Mouse (Mus musculus): Measurements from ENCODE around the gene Aldh16a1. TPM values are rescaled to one million over a fixed set of nuclear protein-coding genes. Genes with fewer than 3 reads are reported as not detected.
A peak's percentile ranks its signal among the peaks of the same experiment; 100 is the strongest.
"Not testable (repeated sequence)": the region's sequence is repeated elsewhere in the genome, so short reads cannot be mapped to it uniquely, and the experiment has no call there.

The Aldh16a1 gene
- polyA plus RNA-seq, 2 experiments: 17.9 to 23.1 TPM

DNA sequence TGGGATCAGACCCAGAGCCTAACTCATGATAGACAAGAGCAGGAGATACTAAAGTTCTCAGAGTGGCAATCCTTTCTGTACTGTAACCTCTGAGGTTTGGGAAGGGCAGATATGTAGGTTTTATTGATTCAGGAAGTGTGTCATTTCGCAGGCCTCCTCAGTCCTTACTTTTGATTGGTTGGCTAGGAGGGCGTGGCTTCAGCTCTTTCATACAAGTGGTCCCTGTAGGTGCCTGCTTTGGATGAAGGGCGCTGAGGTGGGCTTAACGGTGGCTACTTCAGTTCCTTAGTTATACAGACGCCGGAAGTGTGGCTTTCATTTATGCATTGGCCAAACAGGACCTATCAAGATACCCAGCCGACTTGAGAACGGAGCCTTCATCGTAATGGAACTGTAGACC, 1.2 kb upstream of the Aldh16a1 start:
- Histone ChIP-seq H3K36me3 (replicated peaks; ENCODE audit: control insufficient read depth, insufficient read depth, low read depth) (no peaks in the 10 kb centered on the region), H3K4me3 (ENCODE audit: insufficient read depth in 1 of 2, low read depth in 2 of 2, low read length in 2 of 2) (no peak overlapping the region), H3K27ac (no peak overlapping the region), H3K9me3 (ENCODE audit: control insufficient read depth, low read length) (no peaks in the 10 kb centered on the region), H3K4me1 (replicated peaks; ENCODE audit: control insufficient read depth in 2 of 2, insufficient read depth in 2 of 2, low read length in 1 of 2) (peaks cover 8 to 10% of the 10 kb centered on the region in 2 experiments; a peak in 3 of 4 replicates), H3K9ac (replicated peaks) (no peak overlapping the region), H3K4me2 (ENCODE audit: low read depth) (no peak overlapping the region), H3K27me3 (ENCODE audit: control insufficient read depth, insufficient read depth, low read length) (no peaks in the 10 kb centered on the region)
- DNase-seq (ENCODE audit: low read depth in 3 of 3, low spot score in 3 of 3): no peak
- TF ChIP-seq CTCF (IDR thresholded peaks at IDR 0.05; ENCODE audit: low read depth): no peak
- no peak for TF ChIP-seq EP300 (IDR thresholded peaks at IDR 0.05; ENCODE audit: low read depth)
- ATAC-seq (ENCODE audit: insufficient read depth): no peak
- WGBS (ENCODE audit: insufficient replicate concordance): 76% methylated on average over 9 of the region's 9 CpGs

DNA sequence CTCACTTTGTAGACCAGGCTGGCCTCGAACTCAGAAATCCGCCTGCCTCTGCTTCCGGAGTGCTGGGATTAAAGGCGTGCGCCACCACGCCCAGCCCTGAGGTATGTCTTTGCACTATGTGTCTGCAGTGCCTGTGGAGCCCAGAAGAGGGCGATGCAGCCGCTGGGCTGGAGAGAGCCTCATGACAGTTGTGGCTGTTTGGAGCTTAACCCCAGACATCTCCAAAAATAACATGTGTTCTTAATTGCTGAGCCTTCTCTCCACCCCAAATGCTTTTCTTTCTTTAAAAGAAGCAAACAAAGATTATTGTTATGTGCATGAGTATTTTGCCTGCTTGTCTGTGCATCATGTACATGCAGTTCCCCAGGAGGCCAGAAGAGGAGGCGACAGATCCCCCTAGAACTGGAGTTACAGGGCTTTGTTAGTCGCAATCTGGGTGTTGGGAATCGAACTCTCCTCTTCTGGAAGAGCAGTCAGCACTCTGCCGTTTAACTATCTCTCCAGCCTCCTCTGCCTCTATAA, 670 bp upstream of the Aldh16a1 start:
- no peak overlapping the region for H3K9ac ChIP-seq (replicated peaks)
- 58% methylated on average over 12 of the region's 12 CpGs for WGBS (ENCODE audit: insufficient replicate concordance)
- ATAC-seq (ENCODE audit: insufficient read depth) (peak; percentile 13; the same call in 1 of the 2 replicates), DNase-seq (ENCODE audit: low read depth in 3 of 3, low spot score in 3 of 3) (peak in 1 of 3 experiments; percentile 49)
- peak overlapping the region; percentile 28 to 74; a peak in 2 of 4 replicates for H3K4me3 ChIP-seq (ENCODE audit: insufficient read depth in 1 of 2, low read depth in 2 of 2, low read length in 2 of 2)
- peak overlapping the region; percentile 10; the same call in 1 of the 2 replicates for H3K27ac ChIP-seq
- H3K27me3 ChIP-seq (ENCODE audit: control insufficient read depth, insufficient read depth, low read length): no peaks in the 10 kb centered on the region
- H3K4me2 ChIP-seq (ENCODE audit: low read depth): peak overlapping the region; percentile 98
- no peaks in the 10 kb centered on the region for H3K9me3 ChIP-seq (ENCODE audit: control insufficient read depth, low read length)
- peaks cover 10 to 11% of the 10 kb centered on the region in 2 experiments; a peak in 3 of 4 replicates for H3K4me1 ChIP-seq (replicated peaks; ENCODE audit: control insufficient read depth in 2 of 2, insufficient read depth in 2 of 2, low read length in 1 of 2)
- H3K36me3 ChIP-seq (replicated peaks; ENCODE audit: control insufficient read depth, insufficient read depth, low read depth): no peaks in the 10 kb centered on the region
- peak; percentile 75 for TF ChIP-seq CTCF (IDR thresholded peaks at IDR 0.05; ENCODE audit: low read depth)
- no peak for TF ChIP-seq EP300 (IDR thresholded peaks at IDR 0.05; ENCODE audit: low read depth)

DNA sequence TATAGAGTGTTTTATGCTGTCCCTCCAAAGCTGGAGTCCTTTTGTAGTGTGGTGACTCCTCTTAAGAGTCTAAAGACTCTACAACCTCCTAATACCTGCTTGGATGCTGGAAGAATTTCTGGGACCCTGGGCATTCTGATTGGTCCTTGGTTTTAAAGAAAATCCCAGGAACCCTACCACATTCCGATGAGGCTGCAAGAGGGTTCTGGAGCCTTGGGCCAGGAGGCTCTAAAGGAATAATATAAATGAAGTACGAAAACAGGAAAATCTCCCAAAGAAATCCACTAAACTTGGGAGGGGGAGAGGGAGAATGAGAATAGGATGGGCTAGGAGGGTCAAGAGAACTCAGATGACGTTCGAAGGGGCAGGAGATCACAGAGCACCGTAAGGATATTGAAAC, 798 bp downstream of the Aldh16a1 start:
- TF ChIP-seq EP300 (IDR thresholded peaks at IDR 0.05; ENCODE audit: low read depth) (no peak), CTCF (IDR thresholded peaks at IDR 0.05; ENCODE audit: low read depth) (no peak)
- peak overlapping the region; percentile 70 for H3K27ac ChIP-seq
- peaks cover 10 to 11% of the 10 kb centered on the region in 2 experiments; a peak in 3 of 4 replicates for H3K4me1 ChIP-seq (replicated peaks; ENCODE audit: control insufficient read depth in 2 of 2, insufficient read depth in 2 of 2, low read length in 1 of 2)
- peak overlapping the region; percentile 74 to 81 for H3K4me3 ChIP-seq (ENCODE audit: insufficient read depth in 1 of 2, low read depth in 2 of 2, low read length in 2 of 2)
- 2% methylated on average over 5 of the region's 5 CpGs for WGBS (ENCODE audit: insufficient replicate concordance)
- DNase-seq (ENCODE audit: low read depth in 3 of 3, low spot score in 3 of 3) (no peak), ATAC-seq (ENCODE audit: insufficient read depth) (no peak)
- no peaks in the 10 kb centered on the region for H3K9me3 ChIP-seq (ENCODE audit: control insufficient read depth, low read length)
- H3K9ac ChIP-seq (replicated peaks): peak overlapping the region; percentile 82
- H3K27me3 ChIP-seq (ENCODE audit: control insufficient read depth, insufficient read depth, low read length): no peaks in the 10 kb centered on the region
- no peaks in the 10 kb centered on the region for H3K36me3 ChIP-seq (replicated peaks; ENCODE audit: control insufficient read depth, insufficient read depth, low read depth)
- peak overlapping the region; percentile 98 for H3K4me2 ChIP-seq (ENCODE audit: low read depth)

DNA sequence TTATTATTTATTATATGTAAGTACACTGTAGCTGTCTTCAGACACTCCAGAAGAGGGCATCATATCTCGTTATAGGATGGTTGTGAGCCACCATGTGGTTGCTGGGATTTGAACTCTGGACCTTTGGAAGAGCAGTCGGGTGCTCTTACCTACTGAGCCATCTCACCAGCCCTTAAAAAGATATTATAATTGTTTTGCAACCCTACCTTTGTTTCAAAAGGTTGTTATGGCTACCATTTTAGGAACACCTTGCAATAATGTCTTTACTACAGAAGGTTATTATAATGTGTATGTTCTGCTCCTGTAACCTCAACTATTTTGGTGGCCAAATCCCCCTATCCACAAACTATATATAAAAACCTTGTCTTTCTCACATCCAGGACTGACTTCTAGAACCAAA, 1.3 kb downstream of the Aldh16a1 start:
- not testable (repeated sequence) for ATAC-seq (ENCODE audit: insufficient read depth); H3K27ac ChIP-seq; DNase-seq (ENCODE audit: low read depth in 3 of 3, low spot score in 3 of 3); H3K9me3 ChIP-seq (ENCODE audit: control insufficient read depth, low read length); H3K27me3 ChIP-seq (ENCODE audit: control insufficient read depth, insufficient read depth, low read length); H3K36me3 ChIP-seq (replicated peaks; ENCODE audit: control insufficient read depth, insufficient read depth, low read depth)
- Histone ChIP-seq H3K4me1 (replicated peaks; ENCODE audit: control insufficient read depth in 2 of 2, insufficient read depth in 2 of 2, low read length in 1 of 2) (peaks cover 10 to 11% of the 10 kb centered on the region in 2 experiments; a peak in 3 of 4 replicates), H3K4me2 (ENCODE audit: low read depth) (peak overlapping the region; percentile 98), H3K9ac (replicated peaks) (peak overlapping the region; percentile 82), H3K4me3 (ENCODE audit: insufficient read depth in 1 of 2, low read depth in 2 of 2, low read length in 2 of 2) (peak overlapping the region in 1 of 2 experiments; percentile 74; a peak in 2 of 4 replicates)
- WGBS (ENCODE audit: insufficient replicate concordance): 76% methylated on average over 2 of the region's 2 CpGs

DNA sequence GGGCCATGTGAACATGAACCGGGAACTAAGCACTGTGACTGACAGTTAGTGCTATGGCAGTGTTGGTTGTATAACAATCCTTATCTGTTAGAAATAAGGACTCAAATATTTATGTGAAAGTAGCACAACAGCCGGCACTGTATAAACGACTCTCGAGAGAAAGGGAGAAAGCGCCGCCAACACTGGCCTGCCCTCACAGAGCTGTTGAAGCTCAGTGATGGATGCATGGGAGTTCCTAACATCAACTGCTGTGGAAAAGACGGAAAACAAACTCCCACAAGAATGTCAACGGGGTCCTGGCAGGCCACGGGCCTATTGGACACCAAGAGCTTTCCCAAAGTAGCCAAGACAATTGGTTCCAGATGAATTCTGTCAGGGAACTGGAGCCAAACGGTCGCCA, 3.1 kb downstream of the Aldh16a1 start:
- Histone ChIP-seq H3K9me3 (ENCODE audit: control insufficient read depth, low read length) (no peaks in the 10 kb centered on the region), H3K4me2 (ENCODE audit: low read depth) (no peak overlapping the region), H3K27ac (no peak overlapping the region), H3K4me1 (replicated peaks; ENCODE audit: control insufficient read depth in 2 of 2, insufficient read depth in 2 of 2, low read length in 1 of 2) (peaks cover 10 to 11% of the 10 kb centered on the region in 2 experiments; a peak in 3 of 4 replicates), H3K36me3 (replicated peaks; ENCODE audit: control insufficient read depth, insufficient read depth, low read depth) (no peaks in the 10 kb centered on the region), H3K4me3 (ENCODE audit: insufficient read depth in 1 of 2, low read depth in 2 of 2, low read length in 2 of 2) (no peak overlapping the region), H3K27me3 (ENCODE audit: control insufficient read depth, insufficient read depth, low read length) (no peaks in the 10 kb centered on the region), H3K9ac (replicated peaks) (no peak overlapping the region)
- TF ChIP-seq EP300 (IDR thresholded peaks at IDR 0.05; ENCODE audit: low read depth) (no peak), CTCF (IDR thresholded peaks at IDR 0.05; ENCODE audit: low read depth) (no peak)
- ATAC-seq (ENCODE audit: insufficient read depth) (no peak), DNase-seq (ENCODE audit: low read depth in 3 of 3, low spot score in 3 of 3) (no peak)
- WGBS (ENCODE audit: insufficient replicate concordance): 70% methylated on average over 11 of the region's 11 CpGs
